Mouse (Mus musculus): ENCODE data around the gene Fbxo33.

Gene Fbxo33

GRCm38 (mm10) chr12:59206208-59206999 is 13.1 kb downstream of the Fbxo33 start:
- in situ Hi-C loops (cut with MboI; ENCODE audit: low pct_unique_long_range_greater_than_20kb in 1 of 2, low sequenced_read_pairs in 2 of 2, unreplicated experiment in 1 of 2), result no loop called here

- in situ Hi-C loops (cut with MboI; ENCODE audit: low pct_unique_long_range_greater_than_20kb in 1 of 2, low sequenced_read_pairs in 2 of 2, unreplicated experiment in 1 of 2), result no loop called here
These were observed 14.0 kb downstream of the Fbxo33 start for GRCm38 (mm10) chr12:59205571-59205970.

GRCm38 (mm10) chr12:59199361-59199760 is 20.2 kb downstream of the Fbxo33 start:
- in situ Hi-C loops (cut with MboI; ENCODE audit: low pct_unique_long_range_greater_than_20kb in 1 of 2, low sequenced_read_pairs in 2 of 2, unreplicated experiment in 1 of 2), result no loop called here

GRCm38 (mm10) chr12:59198750-59199149 is 20.8 kb downstream of the Fbxo33 start:
- in situ Hi-C loops (cut with MboI; ENCODE audit: low pct_unique_long_range_greater_than_20kb in 1 of 2, low sequenced_read_pairs in 2 of 2, unreplicated experiment in 1 of 2), result no loop called here

- in situ Hi-C loops (cut with MboI; ENCODE audit: low pct_unique_long_range_greater_than_20kb in 1 of 2, low sequenced_read_pairs in 2 of 2, unreplicated experiment in 1 of 2), result no loop called here
These were observed 23.6 kb downstream of the Fbxo33 start for GRCm38 (mm10) chr12:59195941-59196340.

- in situ Hi-C loops (cut with MboI; ENCODE audit: low pct_unique_long_range_greater_than_20kb in 1 of 2, low sequenced_read_pairs in 2 of 2, unreplicated experiment in 1 of 2), result no loop called here
These were observed 24.5 kb downstream of the Fbxo33 start for GRCm38 (mm10) chr12:59195065-59195464.

GRCm38 (mm10) chr12:59194341-59195003 is 25.1 kb downstream of the Fbxo33 start:
- in situ Hi-C loops (cut with MboI; ENCODE audit: low pct_unique_long_range_greater_than_20kb in 1 of 2, low sequenced_read_pairs in 2 of 2, unreplicated experiment in 1 of 2), result no loop called here

GRCm38 (mm10) chr12:59193637-59194036 is 25.9 kb downstream of the Fbxo33 start:
- in situ Hi-C loops (cut with MboI; ENCODE audit: low pct_unique_long_range_greater_than_20kb in 1 of 2, low sequenced_read_pairs in 2 of 2, unreplicated experiment in 1 of 2), result no loop called here

- in situ Hi-C loops (cut with MboI; ENCODE audit: low pct_unique_long_range_greater_than_20kb in 1 of 2, low sequenced_read_pairs in 2 of 2, unreplicated experiment in 1 of 2), result no loop called here
These were observed 31.3 kb downstream of the Fbxo33 start for GRCm38 (mm10) chr12:59188086-59188682.

- in situ Hi-C loops (cut with MboI; ENCODE audit: low pct_unique_long_range_greater_than_20kb in 1 of 2, low sequenced_read_pairs in 2 of 2, unreplicated experiment in 1 of 2), result no loop called here
These were observed 41.7 kb downstream of the Fbxo33 start for GRCm38 (mm10) chr12:59177814-59178213.

- in situ Hi-C loops (cut with MboI; ENCODE audit: low pct_unique_long_range_greater_than_20kb in 1 of 2, low sequenced_read_pairs in 2 of 2, unreplicated experiment in 1 of 2), result no loop called here
These were observed 49.6 kb downstream of the Fbxo33 start for GRCm38 (mm10) chr12:59169935-59170334.

- in situ Hi-C loops (cut with MboI; ENCODE audit: low pct_unique_long_range_greater_than_20kb in 1 of 2, low sequenced_read_pairs in 2 of 2, unreplicated experiment in 1 of 2), result no loop called here
These were observed 53.0 kb downstream of the Fbxo33 start for GRCm38 (mm10) chr12:59166557-59166956.

- in situ Hi-C loops (cut with MboI; ENCODE audit: low pct_unique_long_range_greater_than_20kb in 1 of 2, low sequenced_read_pairs in 2 of 2, unreplicated experiment in 1 of 2), result no loop called here
These were observed 55.0 kb downstream of the Fbxo33 start for GRCm38 (mm10) chr12:59164522-59164921.

- in situ Hi-C loops (cut with MboI; ENCODE audit: low pct_unique_long_range_greater_than_20kb in 1 of 2, low sequenced_read_pairs in 2 of 2, unreplicated experiment in 1 of 2), result no loop called here
These were observed 56.7 kb downstream of the Fbxo33 start for GRCm38 (mm10) chr12:59162797-59163196.

GRCm38 (mm10) chr12:59161091-59161490 is 58.4 kb downstream of the Fbxo33 start:
- in situ Hi-C loops (cut with MboI; ENCODE audit: low pct_unique_long_range_greater_than_20kb in 1 of 2, low sequenced_read_pairs in 2 of 2, unreplicated experiment in 1 of 2), result no loop called here

All from mouse embryonic stem cell (cell line).